Mouse (Mus musculus): Measurements from ENCODE around the gene Bub1.

The Bub1 gene

DNA sequence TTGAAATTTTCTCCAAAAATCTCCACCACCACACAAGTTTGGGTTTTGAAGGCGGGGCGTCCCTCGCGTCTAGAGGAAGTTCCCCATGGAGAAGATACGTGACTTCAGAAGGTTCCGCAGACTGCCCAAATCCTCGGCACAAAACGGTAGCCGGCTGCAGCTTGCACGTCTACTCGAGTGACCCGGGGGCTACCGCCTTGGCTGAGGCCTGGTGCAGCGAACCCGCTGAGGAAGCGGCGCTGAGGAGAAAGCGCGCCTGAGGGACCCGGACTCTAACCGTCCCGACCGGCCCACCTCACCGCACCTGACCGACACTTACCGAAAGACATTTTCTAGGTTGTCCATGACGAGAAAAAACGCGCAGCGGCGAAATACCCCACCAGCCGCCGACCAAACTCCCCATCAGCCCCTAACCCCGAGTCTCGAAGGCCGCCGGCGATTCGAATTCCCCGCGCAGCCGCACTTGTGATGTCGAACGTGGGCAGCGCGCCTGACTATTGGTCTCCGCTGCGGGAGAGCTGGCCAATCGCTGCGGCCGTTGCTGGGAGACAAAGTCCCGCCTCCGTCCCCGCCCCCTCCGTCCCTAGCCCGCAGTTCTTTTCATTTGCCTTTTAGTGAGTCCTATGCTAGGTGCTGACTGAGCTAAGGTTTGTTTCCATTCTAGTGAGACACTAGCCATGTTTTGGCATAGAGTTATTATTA is at the start of gene Bub1:
Gene Bub1 (minus strand): TSS at position 465 of the 702 bp plus-strand sequence.
- peak; percentile 96 for DNase-seq (ENCODE audit: low read depth)

DNA sequence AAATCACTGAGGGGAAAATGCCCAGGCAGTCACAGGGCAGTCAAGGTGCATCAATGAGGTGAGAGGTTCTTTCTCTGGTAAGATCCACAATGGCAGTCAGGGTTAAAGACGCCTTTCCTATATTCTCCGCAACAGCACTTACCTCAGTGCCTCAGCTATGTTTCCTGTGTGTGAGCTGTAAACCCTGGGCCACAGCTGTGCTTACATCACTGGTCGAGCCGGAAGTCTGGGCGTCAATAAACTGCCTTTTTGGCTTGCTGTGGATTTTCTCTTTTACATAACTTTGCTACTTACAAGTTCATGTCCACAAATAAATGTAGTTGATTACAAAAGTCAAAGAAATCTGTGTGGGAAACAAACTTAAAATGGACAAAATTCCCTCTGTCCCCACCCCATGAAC is 49.4 kb upstream of the Bub1 start:
- DNase-seq (ENCODE audit: low read depth): peak; percentile 51

DNA sequence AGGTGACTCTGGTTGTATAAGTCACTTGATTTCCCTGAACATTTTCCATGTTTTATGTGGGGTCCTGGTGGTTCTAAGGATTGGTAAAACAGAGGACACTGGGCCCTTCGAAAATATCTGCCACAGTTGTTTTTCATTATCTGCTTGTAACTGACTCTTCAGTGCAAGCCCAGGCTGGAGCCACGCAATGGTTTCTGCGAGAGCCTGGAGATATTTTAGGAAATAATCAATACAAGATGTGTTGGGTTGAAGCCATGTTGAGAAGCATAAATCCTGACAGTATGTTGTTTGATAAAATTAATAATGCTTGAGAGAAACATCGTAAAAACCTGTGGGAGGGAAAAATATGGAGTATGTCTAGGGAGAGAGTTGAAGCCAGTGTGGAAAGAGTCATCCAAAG is 32.7 kb upstream of the Bub1 start:
- no peak for DNase-seq (ENCODE audit: low read depth)

DNA sequence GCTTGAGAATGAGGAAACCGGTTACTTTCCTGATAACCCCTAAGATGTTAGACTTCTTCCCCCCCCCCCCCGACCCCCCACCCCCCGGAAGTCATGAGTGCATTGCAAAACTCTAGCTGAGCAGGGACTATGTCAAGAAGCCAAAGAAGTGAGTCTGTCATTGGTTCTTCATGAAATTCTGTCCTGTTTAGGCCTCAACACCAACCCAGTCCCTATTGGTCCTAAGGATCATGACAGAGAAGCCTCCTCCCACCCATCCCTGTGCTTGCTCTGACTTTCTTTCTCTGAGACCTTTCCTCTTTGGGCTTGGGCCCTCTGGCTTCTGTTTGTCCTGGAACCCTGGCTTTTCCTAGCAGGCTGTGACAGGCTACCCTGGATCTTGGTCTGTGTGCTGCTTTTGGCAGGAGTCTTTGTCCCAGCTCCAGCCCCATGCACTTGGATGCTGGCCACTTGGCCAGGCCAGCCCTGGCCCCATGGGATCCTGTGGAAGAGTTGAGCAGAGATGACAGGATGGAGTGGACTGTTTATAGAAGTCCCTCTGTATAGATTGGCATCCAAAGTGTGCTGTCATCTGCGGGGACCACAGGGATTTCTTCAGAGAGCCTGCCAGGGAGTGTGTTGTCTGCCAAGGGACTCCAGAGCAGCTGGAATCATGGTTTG is 22.8 kb upstream of the Bub1 start:
- DNase-seq (ENCODE audit: low read depth): no peak

DNA sequence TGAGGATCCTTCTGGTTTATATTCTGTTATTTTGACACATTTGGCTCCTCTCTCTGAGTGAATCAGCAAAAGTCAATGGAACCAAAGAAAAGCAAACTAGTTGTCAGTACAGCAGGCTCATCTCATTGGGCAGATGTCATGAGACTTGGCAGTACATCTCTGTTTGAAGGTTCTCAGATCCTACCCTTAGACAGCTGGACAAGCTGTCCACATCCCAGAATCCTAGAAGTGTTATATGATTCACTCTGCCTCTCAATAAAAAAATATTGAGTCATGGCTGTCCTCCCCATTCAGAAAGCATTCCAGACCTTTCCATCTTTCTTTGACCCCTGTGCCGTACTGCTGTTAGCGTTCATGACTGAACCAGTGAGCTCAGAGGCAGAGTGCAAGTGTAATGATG is 18.7 kb upstream of the Bub1 start:
- DNase-seq (ENCODE audit: low read depth): no peak

DNA sequence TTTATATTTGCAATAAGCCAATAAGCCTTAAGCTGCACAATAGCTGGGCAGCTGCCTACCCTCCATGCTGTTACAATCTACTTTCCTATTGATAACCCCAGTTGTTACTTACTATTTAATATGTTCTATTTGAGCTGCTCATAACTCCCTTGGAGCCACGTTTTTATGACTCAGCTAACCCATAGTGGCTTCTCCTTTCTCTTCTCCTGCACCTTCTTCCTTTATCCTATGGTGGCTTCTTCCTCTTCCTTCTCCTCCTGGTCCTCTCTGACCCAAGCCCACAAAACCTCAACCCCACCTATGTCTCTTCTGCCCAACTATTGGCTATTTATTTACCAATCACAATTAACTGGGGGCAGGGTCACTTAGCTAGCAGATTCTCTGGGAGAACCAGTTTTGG is 14.9 kb upstream of the Bub1 start:
- DNase-seq (ENCODE audit: low read depth): no peak

DNA sequence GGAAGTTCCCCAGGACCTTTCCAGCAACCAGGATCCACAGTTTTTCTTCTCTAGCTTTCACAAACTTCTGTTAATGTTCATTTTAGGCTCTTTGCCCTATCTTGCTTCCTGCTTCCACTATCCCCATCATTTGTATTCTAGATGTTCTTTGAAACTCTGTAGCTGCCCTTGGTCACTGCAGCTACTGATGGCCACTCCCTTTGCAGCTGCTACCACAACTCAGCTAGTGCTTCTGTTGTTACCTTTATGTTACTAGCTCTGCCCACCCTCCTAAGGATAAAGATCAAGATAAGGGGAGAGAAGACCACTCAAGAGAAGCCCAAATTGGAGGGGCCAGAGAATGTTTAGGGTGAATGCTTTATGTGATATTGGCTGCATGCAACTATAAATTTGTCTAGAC is 14.3 kb upstream of the Bub1 start:
- DNase-seq (ENCODE audit: low read depth): no peak

DNA sequence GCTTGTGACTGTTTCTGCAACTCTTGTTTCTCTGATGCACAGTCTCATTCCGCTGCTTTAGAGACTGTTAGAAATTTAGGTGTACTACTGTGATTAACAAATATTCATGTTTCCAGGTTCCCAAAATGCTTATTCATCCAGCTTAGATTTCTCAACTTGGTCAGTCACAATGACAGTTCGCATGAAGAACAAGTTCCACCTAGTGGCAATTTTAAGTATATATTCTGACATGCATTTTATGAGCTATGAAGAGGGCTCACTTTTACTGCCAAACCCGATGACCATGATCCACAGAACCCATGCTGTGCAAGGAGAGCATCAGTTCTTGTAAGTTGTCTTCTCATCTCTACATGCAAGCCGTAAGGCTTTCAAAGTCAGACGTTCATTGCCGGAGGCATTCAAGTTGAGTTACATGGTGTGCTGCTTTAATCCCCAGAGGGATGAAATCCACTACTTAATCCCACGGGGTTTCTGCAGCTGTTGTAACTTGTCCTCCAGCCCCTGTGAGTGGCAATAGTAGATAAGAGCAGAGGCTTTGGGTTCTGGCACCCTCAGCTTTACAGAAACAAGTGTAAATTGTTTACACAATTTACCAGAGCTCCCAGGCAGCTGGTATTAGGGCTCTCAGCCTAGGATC is 13.8 kb upstream of the Bub1 start:
- DNase-seq (ENCODE audit: low read depth): peak; percentile 34

DNA sequence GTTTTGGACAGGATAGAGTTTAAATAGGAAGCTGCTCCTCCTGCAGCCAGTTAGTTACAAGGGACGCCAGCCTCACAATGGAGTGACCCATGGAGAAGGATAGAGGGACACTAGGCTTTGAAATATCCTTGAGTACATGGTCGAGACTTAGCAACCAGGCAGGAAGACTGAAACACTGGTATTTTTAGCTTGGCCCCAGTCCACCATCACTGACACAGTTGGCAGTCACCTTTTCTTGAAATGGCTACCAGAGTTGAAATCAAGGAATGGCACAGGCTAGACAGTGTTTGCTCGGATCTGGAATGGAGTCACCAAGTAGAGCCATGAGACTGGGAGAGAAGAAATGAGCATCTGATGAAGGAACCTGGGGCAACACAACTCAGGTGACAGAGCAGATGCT is 10.8 kb upstream of the Bub1 start:
- no peak for DNase-seq (ENCODE audit: low read depth)

DNA sequence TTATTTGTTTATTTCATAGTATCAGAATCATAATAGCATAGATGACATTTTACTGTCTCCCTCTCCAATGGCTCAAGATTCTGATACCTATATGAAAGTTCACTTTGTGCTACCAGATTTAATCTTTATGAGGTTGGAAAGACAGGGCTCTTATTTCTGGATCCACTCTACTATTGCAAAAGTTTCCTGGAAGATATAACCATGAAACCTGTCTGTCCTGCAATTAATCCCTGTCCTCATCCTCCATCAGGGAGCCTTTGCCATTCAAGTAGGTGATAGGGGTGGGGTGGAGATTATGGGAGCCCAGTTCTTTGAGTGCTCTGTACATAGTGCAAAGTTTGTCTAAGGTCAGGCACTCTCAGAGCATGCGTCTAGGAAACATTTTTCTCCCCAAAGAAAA is 9.7 kb upstream of the Bub1 start:
- no peak for DNase-seq (ENCODE audit: low read depth)

DNA sequence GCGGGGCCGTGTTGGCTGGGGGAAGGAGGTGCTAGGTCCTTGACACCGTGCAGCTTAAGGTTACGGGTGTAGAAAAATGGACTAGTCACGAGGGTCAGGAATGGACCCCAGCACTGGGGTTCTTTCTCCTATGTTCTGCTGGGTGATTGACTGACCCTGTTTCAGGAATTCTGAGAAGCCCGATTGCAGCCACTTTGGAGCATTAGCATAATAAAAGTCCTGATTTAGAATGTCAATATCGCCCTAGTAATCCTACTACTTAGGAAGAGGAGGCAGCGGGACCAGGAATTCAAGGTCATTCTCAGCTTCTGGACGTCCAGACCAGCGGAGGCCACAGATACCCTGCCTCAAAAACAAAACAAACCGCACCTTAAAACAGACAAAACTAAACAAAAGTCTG is 7.8 kb upstream of the Bub1 start:
- DNase-seq (ENCODE audit: low read depth): no peak

DNA sequence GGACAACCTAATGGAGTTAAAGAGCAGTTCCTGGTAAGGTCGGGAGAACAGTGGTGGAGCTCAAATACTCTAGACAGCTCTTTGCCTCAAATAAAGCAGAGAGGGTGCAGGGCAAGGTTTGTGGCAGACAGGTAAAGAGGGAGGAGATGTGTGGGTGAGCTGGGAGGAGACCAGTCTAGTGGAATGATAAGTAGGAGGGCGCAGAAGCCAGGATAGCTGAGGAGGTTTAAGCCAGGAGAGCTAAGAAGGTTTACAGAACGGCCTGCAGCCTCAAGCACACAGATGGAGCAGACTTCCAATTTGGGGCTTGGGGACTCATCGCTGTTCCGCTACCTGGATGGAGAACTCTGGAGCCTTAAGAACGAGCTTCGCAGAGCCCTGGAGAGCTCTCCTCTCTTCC is 6.9 kb upstream of the Bub1 start, which contains the start of gene Acoxl:
Gene Acoxl (plus strand): TSS at position 301 of the 400 bp plus-strand sequence.
- DNase-seq (ENCODE audit: low read depth): no peak

DNA sequence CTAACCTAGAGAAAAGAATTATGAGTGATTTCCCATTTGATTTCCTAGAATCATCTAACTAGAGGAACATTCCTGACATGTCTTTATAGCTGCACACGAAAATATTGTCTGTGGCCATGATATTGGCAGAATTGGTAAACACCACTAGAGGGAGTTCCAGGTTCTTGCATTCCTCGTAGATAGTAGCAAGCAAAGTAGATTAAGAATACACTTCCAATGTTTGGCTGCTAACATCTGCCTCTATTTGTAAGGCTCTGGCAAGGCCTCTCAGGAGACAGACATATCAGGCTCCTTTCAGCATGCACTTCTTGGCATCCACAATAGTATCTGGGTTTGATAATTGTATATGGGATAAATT is 1.1 kb upstream of the Bub1 start:
- peak; percentile 80 for DNase-seq (ENCODE audit: low read depth)

DNA sequence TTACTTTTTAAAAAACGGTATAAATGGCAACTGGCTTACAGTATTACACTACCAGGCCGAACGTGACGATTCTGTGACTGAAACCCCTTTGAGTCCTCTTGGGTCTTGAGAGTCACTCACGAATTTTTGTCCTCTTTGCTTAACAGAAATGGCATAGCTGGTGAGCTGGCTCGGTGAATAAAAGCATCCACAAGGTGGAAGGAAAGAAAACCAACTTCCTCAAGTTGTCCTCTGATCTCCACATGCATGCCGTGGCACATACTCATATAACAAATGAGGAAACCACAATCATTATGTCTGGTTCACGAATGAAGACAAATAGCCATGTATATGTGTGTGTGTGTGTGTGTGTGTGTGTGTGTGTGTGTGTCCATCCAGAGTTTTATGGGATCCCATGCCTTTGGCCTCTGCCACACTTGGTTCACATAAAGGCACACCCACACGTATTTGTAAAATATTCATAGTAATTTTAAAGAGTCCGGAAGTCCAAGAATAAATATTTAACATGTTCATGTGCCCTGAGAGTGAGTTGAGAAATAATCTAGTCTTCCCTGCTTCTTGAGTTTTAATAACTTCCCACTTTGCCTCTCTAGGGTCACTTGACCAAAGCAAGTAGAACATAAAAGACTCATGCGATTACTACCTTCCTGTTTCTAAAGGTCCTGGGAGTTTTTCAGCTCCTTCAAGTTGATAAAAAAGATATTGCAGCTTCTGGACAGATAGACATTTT is 603 bp upstream of the Bub1 start:
- DNase-seq (ENCODE audit: low read depth): no peak

DNA sequence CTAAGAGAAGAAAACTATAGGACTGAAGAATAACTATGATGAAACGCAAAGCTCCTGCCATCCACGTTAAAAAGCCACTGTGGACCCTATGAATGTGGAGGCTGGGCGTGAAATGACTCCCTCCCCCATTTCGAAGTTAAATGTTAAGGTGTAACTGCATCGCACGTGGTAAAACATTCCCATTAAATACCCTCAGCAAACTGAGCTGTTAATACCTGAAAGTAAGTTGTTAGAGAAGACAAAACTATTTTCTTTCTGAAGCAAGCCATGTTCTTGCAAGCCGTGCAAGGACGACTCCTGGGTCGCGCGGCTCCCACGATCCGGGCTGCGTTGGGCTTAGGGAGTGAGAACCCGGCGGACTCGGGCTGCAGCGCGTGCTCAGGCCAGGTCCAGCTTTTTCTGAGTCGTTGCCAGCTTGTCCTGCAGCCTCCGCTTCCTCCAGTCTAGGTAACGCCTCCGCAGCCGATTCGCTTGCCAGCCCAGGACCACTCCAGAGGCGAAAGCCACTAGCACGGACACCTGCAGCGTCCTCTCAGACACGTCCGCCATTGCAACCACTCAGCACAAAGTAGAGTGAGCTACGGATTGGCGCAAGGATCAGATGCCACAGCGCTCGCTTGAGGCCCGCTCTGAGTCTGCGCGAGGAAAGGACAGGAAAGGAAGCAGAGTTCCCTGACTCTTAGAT is 39.6 kb downstream of the Bub1 start, which contains the start of gene Mtln:
Gene Mtln (minus strand): TSS at position 570 of the 685 bp plus-strand sequence.
- peak; percentile 81 for DNase-seq (ENCODE audit: low read depth)

DNA sequence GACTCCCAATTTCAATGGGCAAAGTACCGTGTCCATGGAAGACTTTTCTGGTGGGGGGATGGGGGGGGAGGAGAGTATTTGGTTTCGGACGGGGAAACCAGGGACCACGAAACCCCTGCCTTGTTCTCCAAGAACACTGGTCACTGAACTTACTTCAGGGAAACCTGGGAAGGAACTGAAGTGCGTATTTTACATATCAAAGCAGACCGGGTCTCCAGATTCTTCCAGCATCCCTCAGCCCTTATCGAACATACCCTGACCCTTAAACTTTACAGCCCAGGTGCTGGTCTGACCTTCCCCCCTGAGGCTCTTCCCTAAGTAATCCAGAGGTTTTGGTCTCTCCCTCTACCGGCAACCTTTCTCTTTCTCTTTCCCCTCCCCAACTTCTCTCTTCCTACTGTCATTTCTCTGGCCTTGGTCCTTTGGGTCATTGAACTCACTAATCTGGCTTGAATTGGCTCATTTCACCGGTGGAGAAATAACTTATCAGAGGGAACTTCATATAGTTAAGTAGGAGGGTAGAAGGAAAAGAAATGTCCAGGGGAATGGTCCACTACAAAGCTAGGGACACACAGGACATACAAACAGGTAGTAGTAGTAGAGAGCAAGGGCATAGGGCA is 41.9 kb downstream of the Bub1 start:
- DNase-seq (ENCODE audit: low read depth): peak; percentile 9

DNA sequence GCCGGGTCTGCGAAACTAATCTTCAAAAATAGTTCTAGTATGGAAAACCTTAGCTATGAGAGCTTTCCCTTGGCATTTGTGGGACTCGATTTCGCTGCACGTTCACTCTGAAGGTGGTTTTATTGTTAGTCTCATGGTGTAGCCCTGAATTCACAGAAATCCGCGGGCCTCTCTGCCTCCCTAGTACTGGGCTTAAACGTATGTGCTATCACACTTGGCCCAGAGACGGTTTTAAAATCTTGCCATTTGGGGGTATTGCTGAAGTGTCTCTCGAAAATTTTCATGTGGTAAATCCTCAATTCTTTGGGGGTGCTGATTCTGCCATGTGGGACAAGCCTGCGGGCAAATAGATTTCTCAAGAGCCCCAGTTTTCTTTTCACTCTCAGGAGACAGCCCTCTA is 42.5 kb downstream of the Bub1 start:
- no peak for DNase-seq (ENCODE audit: low read depth)

DNA sequence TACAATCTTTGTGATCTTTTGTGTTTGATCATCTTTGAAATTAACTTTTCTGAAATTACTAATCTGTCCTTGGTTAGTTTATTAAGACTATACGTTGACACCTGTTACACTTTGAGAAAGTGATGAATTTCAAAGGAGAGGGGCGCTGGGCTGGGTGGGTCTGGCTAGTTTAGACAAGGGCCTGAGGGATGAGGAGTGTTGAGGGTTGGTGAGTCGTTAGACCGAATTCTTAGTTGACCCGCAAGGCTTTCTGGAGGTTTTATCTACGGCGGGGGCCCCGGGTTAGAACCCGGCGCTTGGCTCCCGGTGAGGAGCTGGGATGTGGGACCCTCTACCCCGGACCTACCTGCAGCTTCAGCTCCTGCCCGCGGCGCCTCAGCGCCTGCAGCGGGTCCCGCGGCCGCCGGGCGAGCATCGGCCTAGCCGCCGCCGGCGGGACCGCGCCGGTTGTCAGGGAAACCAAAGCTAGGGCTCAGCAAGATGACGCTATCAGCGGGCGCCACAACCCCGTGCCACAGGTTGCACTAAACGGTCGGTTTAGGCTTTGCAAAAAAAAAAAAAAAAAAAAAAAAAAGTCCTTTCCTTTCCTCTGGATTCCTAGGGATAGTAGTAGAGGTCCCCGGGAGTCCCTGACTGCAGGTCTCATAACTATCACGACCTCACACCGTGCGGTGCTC is 43.1 kb downstream of the Bub1 start, which contains the start of gene Nphp1:
Gene Nphp1 (minus strand): TSS at position 458 of the 677 bp plus-strand sequence.
- DNase-seq (ENCODE audit: low read depth): peak; percentile 84

DNA sequence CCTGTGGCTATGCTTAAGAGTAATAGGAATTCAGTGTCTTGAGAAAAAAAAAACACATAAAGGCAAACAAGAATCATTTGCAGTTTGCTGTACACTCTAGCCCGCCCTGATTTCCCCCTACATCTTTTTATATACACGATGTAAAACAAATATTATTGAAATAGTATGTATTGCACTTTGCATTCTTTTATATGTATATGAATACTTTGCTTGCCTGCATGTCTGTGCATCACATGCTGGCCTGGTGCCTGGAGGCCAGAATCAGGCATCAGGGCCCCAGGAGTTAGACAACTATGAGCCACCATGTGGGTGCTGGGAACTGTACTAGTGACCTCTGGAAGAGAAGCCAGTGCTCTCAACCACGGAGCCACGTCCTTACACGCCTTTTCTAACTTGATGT is 44.4 kb downstream of the Bub1 start:
- no peak for DNase-seq (ENCODE audit: low read depth)

DNA sequence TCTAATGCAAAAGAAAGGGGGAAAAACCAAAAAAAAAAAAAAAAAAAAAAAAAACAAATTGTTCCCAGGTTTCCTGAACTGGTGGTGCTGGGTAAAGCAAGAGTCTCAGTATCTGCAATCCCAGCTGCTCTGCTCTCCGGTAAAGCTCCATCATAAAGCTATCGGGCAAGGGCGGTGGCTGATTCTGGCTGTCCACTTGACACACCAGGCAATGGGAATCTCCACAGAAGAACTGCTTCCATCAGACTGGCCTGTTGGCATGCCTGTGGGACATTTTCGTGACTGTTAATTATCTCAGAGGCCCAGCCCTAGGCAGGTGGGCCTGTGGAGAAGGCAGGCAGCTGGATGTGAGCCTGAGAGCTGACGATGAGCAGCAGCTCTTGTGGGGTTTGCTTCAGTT is 53.2 kb downstream of the Bub1 start:
- no peak for DNase-seq (ENCODE audit: low read depth)

DNA sequence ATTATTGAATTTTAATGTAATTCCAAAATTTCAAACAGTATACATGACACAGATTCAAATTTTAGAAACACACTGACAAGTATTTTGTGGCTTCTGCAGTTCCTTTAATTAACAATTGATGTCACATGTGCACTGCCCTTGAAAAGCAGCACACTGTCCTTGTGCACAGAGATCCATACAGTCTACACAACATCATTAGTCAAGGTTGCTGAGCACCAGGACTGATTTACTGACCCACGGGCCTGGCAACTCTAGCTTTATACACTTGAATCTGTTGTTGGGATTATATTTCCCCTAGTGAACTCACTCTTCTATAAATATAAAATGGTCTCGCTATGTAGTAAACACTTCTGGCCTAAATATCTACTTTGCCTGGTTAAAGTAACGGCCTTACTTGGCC is 56.7 kb downstream of the Bub1 start:
- DNase-seq (ENCODE audit: low read depth): no peak
